ENCODE assay signal across 8 mouse cellular contexts in the genomic region with DNA sequence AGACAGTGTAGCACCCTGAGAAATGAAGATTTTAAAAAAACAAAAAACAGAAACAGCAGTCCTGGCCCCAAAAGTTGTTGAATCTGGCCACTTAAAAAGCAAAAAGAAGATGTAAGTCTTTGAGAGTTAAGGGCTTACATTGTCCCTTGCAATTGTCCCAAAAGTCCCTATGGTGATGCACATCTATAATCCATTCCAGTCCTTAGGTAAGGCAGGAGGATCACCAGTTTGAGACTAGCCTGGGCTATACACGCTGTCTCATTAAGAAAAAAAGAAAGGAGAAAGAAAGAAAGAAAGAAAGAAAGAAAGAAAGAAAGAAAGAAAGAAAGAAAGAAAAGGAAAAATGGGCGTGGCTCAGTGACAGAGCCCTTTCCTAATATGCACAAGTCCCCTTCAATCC. TPM values are rescaled to one million over a fixed set of nuclear protein-coding genes. Genes with fewer than 3 reads are reported as not detected.
DNase-seq lines count a peak whose midpoint lies in the region; ATAC-seq lines count a peak whose summit lies in the region.

No protein-coding gene starts in this region.

- peak overlapping the region; percentile 73 for H3K9ac ChIP-seq in heart, embryonic 16.5 days (ENCODE audit: low read length)
- H3K9ac ChIP-seq in hindbrain, embryonic 15.5 days = peak overlapping the region; percentile 54; the same call in 1 of the 2 replicates
- peak overlapping the region; percentile 67; the same call in 1 of the 2 replicates for H3K9ac ChIP-seq in midbrain, embryonic 14.5 days (replicated peaks; ENCODE audit: low read length)

- peaks cover 41% of the 10 kb centered on the region for H3K4me1 ChIP-seq in heart, embryonic 16.5 days (ENCODE audit: control insufficient read depth, insufficient read depth, low read length)
- H3K4me1 ChIP-seq in embryonic facial prominence, embryonic 10.5 days = peaks cover 54% of the 10 kb centered on the region
- peaks cover 61% of the 10 kb centered on the region for H3K4me1 ChIP-seq in hindbrain, embryonic 15.5 days (replicated peaks)
- peaks cover 20% of the 10 kb centered on the region for H3K4me1 ChIP-seq in midbrain, embryonic 14.5 days (ENCODE audit: control insufficient read depth, insufficient read depth, low read length)

- DNase-seq in heart, adult 8-10 months (ENCODE audit: low spot score) = no peak
- no peak for DNase-seq in embryonic facial prominence, embryonic 10.5 days (ENCODE audit: low spot score)
- DNase-seq in midbrain, embryonic 14.5 days = no peak
- no peak for DNase-seq in cerebellum, adult 8-10 months
- DNase-seq in thymus, adult 18-20 months = no peak
- DNase-seq in cerebellum, adult 9-10 months = no peak

- peak overlapping the region; percentile 86 for H3K4me2 ChIP-seq in heart, embryonic 16.5 days (ENCODE audit: low read depth, low read length)
- peak overlapping the region; percentile 60 for H3K4me2 ChIP-seq in hindbrain, embryonic 15.5 days
- peak overlapping the region; percentile 73 for H3K4me2 ChIP-seq in midbrain, embryonic 14.5 days (ENCODE audit: low read length)

- WGBS in heart, embryonic 16.5 days = 24% methylated on average over 2 of the region's 2 CpGs
- 29% methylated on average over 2 of the region's 2 CpGs for WGBS in embryonic facial prominence, embryonic 10.5 days
- WGBS in hindbrain, embryonic 15.5 days = 19% methylated on average over 2 of the region's 2 CpGs
- WGBS in midbrain, embryonic 14.5 days = 18% methylated on average over 2 of the region's 2 CpGs

- H3K36me3 ChIP-seq in heart, embryonic 16.5 days (ENCODE audit: control insufficient read depth, insufficient read depth) = 0 out of 2 replicates have a peak, but pooled peaks cover 3% of the 10 kb centered on the region
- peaks cover 3% of the 10 kb centered on the region for H3K36me3 ChIP-seq in embryonic facial prominence, embryonic 10.5 days (replicated peaks)
- no peaks in the 10 kb centered on the region for H3K36me3 ChIP-seq in hindbrain, embryonic 15.5 days
- no peaks in the 10 kb centered on the region for H3K36me3 ChIP-seq in midbrain, embryonic 14.5 days (ENCODE audit: control insufficient read depth, insufficient read depth, low read length)

- no peak for ATAC-seq in heart, embryonic 16.5 days (replicated peaks; ENCODE audit: extremely low read depth, insufficient read depth, low FRiP score)
- ATAC-seq in hindbrain, embryonic 15.5 days (ENCODE audit: low FRiP score, low read depth) = peak; percentile 10
- ATAC-seq in midbrain, embryonic 14.5 days (ENCODE audit: low FRiP score, low TSS enrichment) = peak; percentile 25; the same call in 1 of the 2 replicates

- no peaks in the 10 kb centered on the region for H3K27me3 ChIP-seq in heart, embryonic 16.5 days (ENCODE audit: control insufficient read depth, insufficient read depth, low read length)
- no peaks in the 10 kb centered on the region for H3K27me3 ChIP-seq in embryonic facial prominence, embryonic 10.5 days (replicated peaks; ENCODE audit: low read depth, poor library complexity, severe bottlenecking)
- no peaks in the 10 kb centered on the region for H3K27me3 ChIP-seq in hindbrain, embryonic 15.5 days
- H3K27me3 ChIP-seq in midbrain, embryonic 14.5 days (ENCODE audit: control insufficient read depth, insufficient read depth, low read length) = no peaks in the 10 kb centered on the region

- H3K4me3 ChIP-seq in heart, embryonic 16.5 days (ENCODE audit: low read length) = peak overlapping the region; percentile 58
- peak overlapping the region; percentile 54 for H3K4me3 ChIP-seq in embryonic facial prominence, embryonic 10.5 days
- H3K4me3 ChIP-seq in hindbrain, embryonic 15.5 days = peak overlapping the region; percentile 42
- H3K4me3 ChIP-seq in midbrain, embryonic 14.5 days (replicated peaks; ENCODE audit: low read depth, low read length) = peak overlapping the region; percentile 39

- peak overlapping the region; percentile 80 for H3K27ac ChIP-seq in heart, embryonic 16.5 days (ENCODE audit: low read length)
- peak overlapping the region; percentile 81 for H3K27ac ChIP-seq in embryonic facial prominence, embryonic 10.5 days (replicated peaks)
- peak overlapping the region; percentile 97 for H3K27ac ChIP-seq in hindbrain, embryonic 15.5 days (replicated peaks)
- peak overlapping the region; percentile 97 for H3K27ac ChIP-seq in midbrain, embryonic 14.5 days (replicated peaks; ENCODE audit: low read depth, low read length)

- H3K9me3 ChIP-seq in heart, embryonic 16.5 days (replicated peaks; ENCODE audit: control insufficient read depth, low read length) = no peaks in the 10 kb centered on the region
- no peaks in the 10 kb centered on the region for H3K9me3 ChIP-seq in embryonic facial prominence, embryonic 10.5 days
- no peaks in the 10 kb centered on the region for H3K9me3 ChIP-seq in hindbrain, embryonic 15.5 days
- H3K9me3 ChIP-seq in midbrain, embryonic 14.5 days (ENCODE audit: control insufficient read depth, low read length) = no peaks in the 10 kb centered on the region

RNA-seq across cellular contexts. Expression of a gene that starts 34.4 kb away (rescaled TPM):
- polyA plus RNA-seq in heart, embryonic 16.5 days (2015; fragmentation: Nextera tagmentation; extraction: Ambion mirVana) = 7.3 and 8.7 TPM in 2 replicates
- total RNA-seq in heart, adult 8-10 months (2022) = 10 to 100 TPM; 40.9 to 59.4 (median 57.3) TPM
- 4.9 and 6.2 TPM in 2 replicates for polyA plus RNA-seq in embryonic facial prominence, embryonic 10.5 days (2016; fragmentation: Nextera tagmentation; extraction: Ambion mirVana)
- 3.5 and 3.7 TPM in 2 replicates for polyA plus RNA-seq in hindbrain, embryonic 15.5 days (2015; fragmentation: Nextera tagmentation; extraction: Ambion mirVana)
- polyA plus RNA-seq in midbrain, embryonic 14.5 days (2014; fragmentation: Nextera tagmentation; extraction: Ambion mirVana) = 1.8 and 1.9 TPM in 2 replicates
